Mouse (Mus musculus) neural tube, embryonic 14.5 days (tissue): ENCODE results near the gene Cry2. TPM values are rescaled to one million over a fixed set of nuclear protein-coding genes. Genes with fewer than 3 reads are reported as not detected.

ENCODE experiments used
- ATAC-seq: fragments of 200-750 bp; cut with Nextera tagmentation; 2 replicates; pipeline ENCODE4 v1.8.0; 2017; ENCODE audit warnings: low read depth, mild to moderate bottlenecking, moderate TSS enrichment, moderate library complexity
- H3K27ac ChIP-seq: fragments of 300-500 bp; sonication (generic); 2 replicates; pipeline ENCODE4 v1.5.1; 2014; ENCODE audit warnings: low read depth, mild to moderate bottlenecking, control low read depth, low read length, moderate library complexity, mixed read lengths
- H3K27me3 ChIP-seq: fragments of 300-500 bp; sonication (generic); 2 replicates; pipeline ENCODE4 v1.6.1; 2014; ENCODE audit warnings: low read length; ENCODE audit not compliant: control insufficient read depth, insufficient read depth
- H3K36me3 ChIP-seq: fragments of 300-500 bp; sonication (generic); 2 replicates; pipeline ENCODE4 v1.6.1; 2014; ENCODE audit warnings: low read length, mixed read lengths; ENCODE audit not compliant: control insufficient read depth, insufficient read depth
- H3K4me1 ChIP-seq: fragments of 300-500 bp; sonication (generic); 2 replicates; pipeline ENCODE4 v1.6.1; 2014; ENCODE audit warnings: low read length; ENCODE audit not compliant: control insufficient read depth, insufficient read depth
- H3K4me2 ChIP-seq: fragments of 300-500 bp; sonication (generic); 2 replicates; pipeline ENCODE4 v1.6.1; 2014; ENCODE audit warnings: mild to moderate bottlenecking, low read depth, low read length, control low read depth
- H3K4me3 ChIP-seq: fragments of 300-500 bp; sonication (generic); 2 replicates; pipeline ENCODE4 v1.5.1; 2014; ENCODE audit warnings: low read depth, low read length, control low read depth, mixed read lengths
- H3K9ac ChIP-seq: fragments of 300-500 bp; sonication (generic); replicated peaks from 2 replicates; pipeline ENCODE4 v1.6.1; 2014; ENCODE audit warnings: low read depth, mild to moderate bottlenecking, control low read depth, low read length, mixed read lengths
- H3K9me3 ChIP-seq: fragments of 300-500 bp; sonication (generic); 2 replicates; pipeline ENCODE4 v1.6.1; 2016; ENCODE audit warnings: low read length; ENCODE audit not compliant: control insufficient read depth
- WGBS: fragments of 180-500 bp; shearing (Covaris S2); extraction: QIAGEN DNeasy Blood & Tissue Kit; methylation state at CpG from one replicate; pipeline ENCODE4 v1.1.7; 2014; 5-methylcytosine and 5-hydroxymethylcytosine counted together
- polyA plus RNA-seq: library from polyadenylated mRNA; unstranded; fragments of >200 nt; fragmentation: Nextera tagmentation; extraction: Ambion mirVana; gene quantifications from 2 replicates; pipeline ENCODE4 v1.2.1, GENCODE M21; 2014

Cry2 gene
- polyA plus RNA-seq, 1 experiment from 2014 or later, result 43.5 TPM

- no peak overlapping the region for H3K9ac ChIP-seq
- H3K27me3 ChIP-seq, result no peaks in the 10 kb centered on the region
- H3K4me1 ChIP-seq, result peaks cover 25% of the 10 kb centered on the region
- no peak overlapping the region for H3K4me3 ChIP-seq
- WGBS, result 97% methylated on average over 11 of the region's 11 CpGs
- peaks cover 8% of the 10 kb centered on the region; the same call in 1 of the 2 replicates for H3K36me3 ChIP-seq
- H3K9me3 ChIP-seq, result no peaks in the 10 kb centered on the region
- H3K4me2 ChIP-seq, result no peak overlapping the region
- no peak for ATAC-seq
- H3K27ac ChIP-seq, result no peak overlapping the region
Observed at GRCm38 (mm10) chr2:92454166-92454565, 20.3 kb upstream of the Cry2 start.

GRCm38 (mm10) chr2:92451126-92451525, 17.3 kb upstream of the Cry2 start:
- peaks cover 8% of the 10 kb centered on the region; the same call in 1 of the 2 replicates for H3K36me3 ChIP-seq
- H3K27ac ChIP-seq, result no peak overlapping the region
- H3K4me1 ChIP-seq, result no peaks in the 10 kb centered on the region
- H3K4me2 ChIP-seq, result no peak overlapping the region
- H3K27me3 ChIP-seq, result no peaks in the 10 kb centered on the region
- ATAC-seq, result no peak
- WGBS, result 98% methylated on average over 3 of the region's 3 CpGs
- H3K4me3 ChIP-seq, result no peak overlapping the region
- no peak overlapping the region for H3K9ac ChIP-seq
- no peaks in the 10 kb centered on the region for H3K9me3 ChIP-seq

GRCm38 (mm10) chr2:92447121-92447740, 13.4 kb upstream of the Cry2 start:
- H3K4me3 ChIP-seq, result no peak overlapping the region
- 66% methylated on average over 7 of the region's 7 CpGs for WGBS
- ATAC-seq, result no peak
- no peaks in the 10 kb centered on the region for H3K4me1 ChIP-seq
- no peak overlapping the region for H3K9ac ChIP-seq
- H3K27ac ChIP-seq, result no peak overlapping the region
- H3K9me3 ChIP-seq, result no peaks in the 10 kb centered on the region
- no peaks in the 10 kb centered on the region for H3K36me3 ChIP-seq
- H3K4me2 ChIP-seq, result no peak overlapping the region
- no peaks in the 10 kb centered on the region for H3K27me3 ChIP-seq

- no peaks in the 10 kb centered on the region for H3K9me3 ChIP-seq
- H3K4me1 ChIP-seq, result no peaks in the 10 kb centered on the region
- no peak overlapping the region for H3K4me2 ChIP-seq
- WGBS, result 76% methylated on average over 8 of the region's 8 CpGs
- no peak for ATAC-seq
- H3K9ac ChIP-seq, result no peak overlapping the region
- H3K4me3 ChIP-seq, result no peak overlapping the region
- no peaks in the 10 kb centered on the region for H3K27me3 ChIP-seq
- no peak overlapping the region for H3K27ac ChIP-seq
- no peaks in the 10 kb centered on the region for H3K36me3 ChIP-seq
Observed at GRCm38 (mm10) chr2:92446656-92447055, 12.8 kb upstream of the Cry2 start.

- Histone ChIP-seq H3K9ac (no peak overlapping the region), H3K4me3 (no peak overlapping the region), H3K4me2 (no peak overlapping the region), H3K4me1 (no peaks in the 10 kb centered on the region), H3K36me3 (no peaks in the 10 kb centered on the region), H3K9me3 (no peaks in the 10 kb centered on the region), H3K27ac (no peak overlapping the region), H3K27me3 (no peaks in the 10 kb centered on the region)
- 63% methylated on average over 9 of the region's 9 CpGs for WGBS
- no peak for ATAC-seq
Observed at GRCm38 (mm10) chr2:92445890-92446289, 12.0 kb upstream of the Cry2 start.

GRCm38 (mm10) chr2:92444376-92444775, 10.5 kb upstream of the Cry2 start:
- no peaks in the 10 kb centered on the region for H3K36me3 ChIP-seq
- no peak overlapping the region for H3K4me2 ChIP-seq
- 53% methylated on average over 4 of the region's 4 CpGs for WGBS
- no peaks in the 10 kb centered on the region for H3K27me3 ChIP-seq
- ATAC-seq, result no peak
- no peak overlapping the region for H3K27ac ChIP-seq
- no peak overlapping the region for H3K4me3 ChIP-seq
- H3K9me3 ChIP-seq, result no peaks in the 10 kb centered on the region
- no peak overlapping the region for H3K9ac ChIP-seq
- H3K4me1 ChIP-seq, result no peaks in the 10 kb centered on the region

- H3K27me3 ChIP-seq, result no peaks in the 10 kb centered on the region
- H3K4me1 ChIP-seq, result no peaks in the 10 kb centered on the region
- no peaks in the 10 kb centered on the region for H3K36me3 ChIP-seq
- no peak overlapping the region for H3K9ac ChIP-seq
- no peak for ATAC-seq
- no peak overlapping the region for H3K27ac ChIP-seq
- 84% methylated on average over 4 of the region's 4 CpGs for WGBS
- no peak overlapping the region for H3K4me3 ChIP-seq
- no peak overlapping the region for H3K4me2 ChIP-seq
- no peaks in the 10 kb centered on the region for H3K9me3 ChIP-seq
Observed at GRCm38 (mm10) chr2:92443313-92443712, 9.5 kb upstream of the Cry2 start.

GRCm38 (mm10) chr2:92442419-92443001, 8.7 kb upstream of the Cry2 start:
- H3K9me3 ChIP-seq, result no peaks in the 10 kb centered on the region
- H3K4me2 ChIP-seq, result no peak overlapping the region
- no peak overlapping the region for H3K27ac ChIP-seq
- no peaks in the 10 kb centered on the region for H3K36me3 ChIP-seq
- H3K27me3 ChIP-seq, result no peaks in the 10 kb centered on the region
- no peaks in the 10 kb centered on the region for H3K4me1 ChIP-seq
- H3K9ac ChIP-seq, result no peak overlapping the region
- 75% methylated on average over 12 of the region's 12 CpGs for WGBS
- no peak for ATAC-seq
- H3K4me3 ChIP-seq, result no peak overlapping the region

GRCm38 (mm10) chr2:92440432-92440831, 6.6 kb upstream of the Cry2 start:
- no peak overlapping the region for H3K4me2 ChIP-seq
- no peak overlapping the region for H3K27ac ChIP-seq
- no peaks in the 10 kb centered on the region for H3K4me1 ChIP-seq
- no peaks in the 10 kb centered on the region for H3K27me3 ChIP-seq
- H3K9me3 ChIP-seq, result no peaks in the 10 kb centered on the region
- WGBS, result 49% methylated on average over 6 of the region's 6 CpGs
- no peak overlapping the region for H3K9ac ChIP-seq
- H3K36me3 ChIP-seq, result no peaks in the 10 kb centered on the region
- ATAC-seq, result no peak
- H3K4me3 ChIP-seq, result no peak overlapping the region
